Mouse (Mus musculus) inflammation-experienced regulatory T-cells (primary cell): ENCODE measurements around the gene BC003965. TPM values are rescaled to one million over a fixed set of nuclear protein-coding genes. Genes with fewer than 3 reads are reported as not detected.

ENCODE experiments used
- polyA plus RNA-seq, 2 experiments: library from polyadenylated mRNA; unstranded; fragments of 100-300 nt; shearing (Covaris generic); gene quantifications; one replicate each; pipeline ENCODE4 v1.2.1; 2017

Gene BC003965
- 10 to 100 TPM; 27.3 to 34.1 TPM for polyA plus RNA-seq

GRCm38 (mm10) chr17:25184129-25184691 is at the start of gene BC003965:
Gene BC003965, plus strand, starts transcription at chr17:25184554.

DNA sequence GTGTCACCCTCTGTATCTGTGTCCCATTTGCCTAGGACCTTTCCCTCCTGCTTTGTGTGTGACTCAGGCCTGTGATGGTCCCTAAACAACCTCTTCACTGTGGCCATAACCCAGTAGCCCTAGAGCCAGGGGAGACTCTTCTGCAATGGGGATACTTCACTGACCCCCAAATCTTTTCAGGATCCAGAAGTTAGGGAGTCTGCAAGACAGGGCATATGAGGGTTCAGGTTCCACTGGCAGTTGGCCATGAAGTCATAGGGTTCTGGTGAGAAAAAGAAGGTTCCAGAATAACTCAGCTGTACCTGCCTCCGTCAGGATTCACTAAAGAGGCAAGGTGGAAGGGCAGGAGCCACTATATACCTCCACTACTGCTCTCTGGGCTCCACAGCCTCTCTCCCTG is 22.2 kb upstream of the BC003965 start, which contains the start of gene Ccdc154:
Gene Ccdc154, plus strand, starts transcription at position 301 of the 400 bp plus-strand sequence.

GRCm38 (mm10) chr17:25175411-25175810 is 8.9 kb upstream of the BC003965 start, which contains the start of gene Gm38655:
Gene Gm38655, minus strand, starts transcription at chr17:25175471.

GRCm38 (mm10) chr17:25188150-25189031 is 4.0 kb downstream of the BC003965 start, which contains the start of gene Unkl:
Gene Unkl, plus strand, starts transcription at chr17:25188397.

Other genes starting within 250 kb of the BC003965 start
- 10 to 100 TPM; 47.9 to 60.0 TPM for gene Mapk8ip3, start 247.6 kb upstream of the BC003965 start, polyA plus RNA-seq
- gene Jpt2, start 223.9 kb upstream of the BC003965 start, polyA plus RNA-seq, result 10 to 100 TPM; 25.0 to 31.5 TPM
- 10 to 100 TPM in 1 of 2 experiments, 1 to 10 TPM in 1; 8.2 to 10.2 TPM for gene Cramp1l, start 168.8 kb upstream of the BC003965 start, polyA plus RNA-seq
- gene Ift140, start 168.5 kb upstream of the BC003965 start, polyA plus RNA-seq, result 10 to 100 TPM; 20.7 to 27.0 TPM
- gene Tmem204, start 101.0 kb upstream of the BC003965 start, polyA plus RNA-seq, result 1 to 10 TPM; 1.6 to 1.7 TPM
- gene Telo2, start 68.6 kb upstream of the BC003965 start, polyA plus RNA-seq, result 10 to 100 TPM; 27.2 to 36.5 TPM
- gene Ptx4, start 63.8 kb upstream of the BC003965 start, polyA plus RNA-seq, result 1 to 10 TPM in 1 of 2 experiments, not detected in 1; 3.6 TPM
- 10 to 100 TPM; 32.2 to 36.1 TPM for gene Clcn7, start 51.2 kb upstream of the BC003965 start, polyA plus RNA-seq
- gene Ccdc154, start 22.1 kb upstream of the BC003965 start, polyA plus RNA-seq, result under 1 TPM in 1 of 2 experiments, not detected in 1; 0.47 TPM
- gene Gm38655, start 9.1 kb upstream of the BC003965 start, polyA plus RNA-seq, result not detected
- 10 to 100 TPM; 40.2 to 46.5 TPM for gene Unkl, start 3.8 kb downstream of the BC003965 start, polyA plus RNA-seq
- 100 to 1,000 TPM in 1 of 2 experiments, 10 to 100 TPM in 1; 92.8 to 106 TPM for gene Gnptg, start 55.6 kb downstream of the BC003965 start, polyA plus RNA-seq
- 10 to 100 TPM; 45.7 to 51.8 TPM for gene Tsr3, start 55.6 kb downstream of the BC003965 start, polyA plus RNA-seq
- 10 to 100 TPM; 18.0 to 45.5 TPM for gene Baiap3, start 71.8 kb downstream of the BC003965 start, polyA plus RNA-seq
- gene Ube2i, start 90.1 kb downstream of the BC003965 start, polyA plus RNA-seq, result 100 to 1,000 TPM; 561 to 579 TPM
- gene Prss34, start 113.8 kb downstream of the BC003965 start, polyA plus RNA-seq, result 1 to 10 TPM in 1 of 2 experiments, under 1 TPM in 1; 0.13 to 2.9 TPM
- gene Prss28, start 124.1 kb downstream of the BC003965 start, polyA plus RNA-seq, result not detected
- gene Prss29, start 134.1 kb downstream of the BC003965 start, polyA plus RNA-seq, result not detected
- 1 to 10 TPM in 1 of 2 experiments, under 1 TPM in 1; 0.33 to 5.1 TPM for gene Tpsab1, start 161.0 kb downstream of the BC003965 start, polyA plus RNA-seq
- not detected for gene Tpsb2, start 181.8 kb downstream of the BC003965 start, polyA plus RNA-seq
- not detected for gene Tpsg1, start 184.7 kb downstream of the BC003965 start, polyA plus RNA-seq
- gene Cacna1h, start 249.2 kb downstream of the BC003965 start, polyA plus RNA-seq, result under 1 TPM in 1 of 2 experiments, not detected in 1; 0.12 TPM